Mouse (Mus musculus) C2C12 (cell line): ENCODE measurements around the gene Tmem25.

Experiments used
- CTCF ChIP-seq: IDR thresholded peaks from one replicate; pipeline ENCODE4 v1.5.1; 2011; ENCODE audit not compliant: control insufficient read depth, insufficient read depth, insufficient read length
- FOSL1 ChIP-seq: IDR thresholded peaks from one replicate; pipeline ENCODE4 v1.8.0; 2011; ENCODE audit warnings: mild to moderate bottlenecking, low read length; ENCODE audit not compliant: poor library complexity, insufficient read depth, severe bottlenecking
- MAX ChIP-seq: IDR thresholded peaks from one replicate; pipeline ENCODE4 v1.6.1; 2011; ENCODE audit warnings: mild to moderate bottlenecking, control low read depth
- MYOD1 ChIP-seq: IDR thresholded peaks from one replicate; pipeline ENCODE4 v1.6.1; 2011; ENCODE audit warnings: low read depth; ENCODE audit not compliant: control insufficient read depth, insufficient read length

DNA sequence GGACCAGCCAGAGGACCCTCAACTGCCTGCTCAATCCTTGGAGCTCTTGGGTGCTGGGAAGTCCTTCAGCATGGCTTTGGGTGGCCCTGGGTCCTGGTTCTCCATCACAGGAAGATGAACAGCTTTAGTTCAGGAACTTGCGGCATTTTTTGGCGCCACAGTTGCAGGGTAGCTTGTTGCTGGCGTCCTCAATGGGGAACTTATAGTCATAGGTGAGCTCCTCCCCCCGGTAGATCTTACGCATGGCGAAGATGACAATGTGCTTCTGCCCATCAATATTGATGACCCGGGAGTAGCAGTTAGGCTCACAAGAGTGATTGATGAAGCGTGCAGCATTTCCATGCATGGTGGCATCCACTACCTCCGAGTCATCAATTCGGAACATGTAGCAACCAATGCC is 8.7 kb upstream of the Tmem25 start:
- no peak for TF ChIP-seq CTCF
- no peak for TF ChIP-seq MAX
- TF ChIP-seq MYOD1: no peak
- no peak for TF ChIP-seq FOSL1
